Mouse (Mus musculus) stomach, embryonic 15.5 days (tissue): ENCODE results near the gene Mgll. TPM values are rescaled to one million over a fixed set of nuclear protein-coding genes. Genes with fewer than 3 reads are reported as not detected.

Source experiments
- ATAC-seq: fragments of 200-750 bp; cut with Nextera tagmentation; 2 replicates; pipeline ENCODE4 v1.8.0; 2017; ENCODE audit warnings: low read depth, moderate number of reproducible peaks, moderate TSS enrichment; ENCODE audit not compliant: insufficient read depth, low FRiP score
- H3K27ac ChIP-seq: fragments of 300-500 bp; sonication (generic); 2 replicates; pipeline ENCODE4 v1.5.1; 2015; ENCODE audit warnings: mild to moderate bottlenecking, inconsistent platforms
- H3K27me3 ChIP-seq: fragments of 300-500 bp; sonication (generic); replicated peaks from 2 replicates; pipeline ENCODE4 v1.6.1; 2015; ENCODE audit warnings: inconsistent platforms
- H3K36me3 ChIP-seq: fragments of 300-500 bp; sonication (generic); 2 replicates; pipeline ENCODE4 v1.6.1; 2015; ENCODE audit warnings: inconsistent platforms
- H3K4me1 ChIP-seq: fragments of 300-500 bp; sonication (generic); 2 replicates; pipeline ENCODE4 v1.6.1; 2015; ENCODE audit warnings: inconsistent platforms
- H3K4me2 ChIP-seq: fragments of 300-500 bp; sonication (generic); 2 replicates; pipeline ENCODE4 v1.6.1; 2015; ENCODE audit warnings: mild to moderate bottlenecking, inconsistent platforms
- H3K4me3 ChIP-seq: fragments of 300-500 bp; sonication (generic); replicated peaks from 2 replicates; pipeline ENCODE4 v1.5.1; 2015; ENCODE audit warnings: inconsistent platforms
- H3K9ac ChIP-seq: fragments of 300-500 bp; sonication (generic); 2 replicates; pipeline ENCODE4 v1.6.1; 2015; ENCODE audit warnings: inconsistent platforms
- H3K9me3 ChIP-seq: fragments of 300-500 bp; sonication (generic); 2 replicates; pipeline ENCODE4 v1.6.1; 2016; ENCODE audit warnings: inconsistent platforms
- WGBS: fragments of 180-500 bp; shearing (Covaris S2); methylation state at CpG from one replicate; pipeline ENCODE4 v1.1.7; 2015; 5-methylcytosine and 5-hydroxymethylcytosine counted together
- polyA plus RNA-seq: library from polyadenylated mRNA; unstranded; fragments of >200 nt; fragmentation: Nextera tagmentation; extraction: Ambion mirVana; gene quantifications from 2 replicates; pipeline ENCODE4 v1.2.1, GENCODE M21; 2015

The Mgll gene
- polyA plus RNA-seq, 1 experiment from 2014 or later = 109 TPM

GRCm38 (mm10) chr6:88813832-88814231, 89.6 kb downstream of the Mgll start:
- Histone ChIP-seq H3K9ac (no peak overlapping the region), H3K9me3 (no peaks in the 10 kb centered on the region), H3K4me3 (no peak overlapping the region), H3K4me1 (peaks cover 16% of the 10 kb centered on the region; the same call in 1 of the 2 replicates), H3K36me3 (0 out of 2 replicates have a peak, but pooled peaks cover 2% of the 10 kb centered on the region), H3K27me3 (no peaks in the 10 kb centered on the region), H3K4me2 (no peak overlapping the region), H3K27ac (no peak overlapping the region)
- no peak for ATAC-seq
- 68% methylated on average over 10 of the region's 10 CpGs for WGBS

DNA sequence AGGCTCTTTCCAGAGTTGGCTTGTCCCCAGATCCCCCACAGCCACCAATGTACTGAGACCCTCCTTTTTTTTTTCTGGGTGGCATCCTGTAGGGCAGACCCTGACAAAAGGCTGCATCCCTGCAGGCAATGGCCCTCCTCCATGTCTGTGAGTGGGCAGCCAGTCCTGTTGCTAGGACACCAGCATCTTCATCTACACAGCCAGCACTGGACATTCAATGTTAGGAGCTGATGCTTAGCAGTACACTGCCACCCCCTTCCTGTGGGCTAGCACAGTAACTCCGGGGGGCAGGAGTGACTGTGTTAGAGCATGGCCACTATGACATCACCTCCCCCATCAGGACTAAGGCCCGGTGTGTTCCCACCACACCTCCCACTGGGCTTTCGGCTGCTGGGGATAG, 90.8 kb downstream of the Mgll start:
- Histone ChIP-seq H3K9ac (no peak overlapping the region), H3K27ac (no peak overlapping the region), H3K4me1 (peaks cover 11% of the 10 kb centered on the region; the same call in 1 of the 2 replicates), H3K4me3 (no peak overlapping the region), H3K9me3 (no peaks in the 10 kb centered on the region), H3K27me3 (no peaks in the 10 kb centered on the region), H3K4me2 (no peak overlapping the region), H3K36me3 (0 out of 2 replicates have a peak, but pooled peaks cover 2% of the 10 kb centered on the region)
- no peak for ATAC-seq
- 89% methylated on average over 3 of the region's 3 CpGs for WGBS

DNA sequence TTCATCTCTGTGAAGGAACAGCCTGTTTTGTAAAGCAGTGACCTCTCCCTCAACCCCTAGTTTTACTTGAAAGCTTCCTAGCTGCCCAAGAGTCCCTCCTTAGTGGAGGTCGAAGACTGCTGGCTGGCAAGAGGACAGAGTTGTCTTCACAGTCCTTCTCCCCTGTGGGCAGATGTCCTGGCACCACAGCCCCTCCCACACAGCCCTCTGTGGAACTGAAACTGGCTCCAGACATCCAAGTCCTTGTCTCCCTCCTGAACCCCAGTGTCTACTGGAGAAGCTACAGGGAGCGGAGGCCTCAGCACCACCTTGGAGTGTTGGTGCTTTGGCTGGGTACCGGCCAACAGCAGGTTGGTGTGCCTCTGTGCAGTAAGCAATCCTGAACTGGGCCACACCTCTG, 91.3 kb downstream of the Mgll start:
- Histone ChIP-seq H3K4me1 (peaks cover 7% of the 10 kb centered on the region; the same call in 1 of the 2 replicates), H3K9ac (no peak overlapping the region), H3K9me3 (no peaks in the 10 kb centered on the region), H3K27ac (no peak overlapping the region), H3K4me3 (no peak overlapping the region), H3K4me2 (no peak overlapping the region), H3K27me3 (no peaks in the 10 kb centered on the region), H3K36me3 (0 out of 2 replicates have a peak, but pooled peaks cover 2% of the 10 kb centered on the region)
- ATAC-seq = no peak; the same call in 1 of the 2 replicates
- 85% methylated on average over 3 of the region's 3 CpGs for WGBS

DNA sequence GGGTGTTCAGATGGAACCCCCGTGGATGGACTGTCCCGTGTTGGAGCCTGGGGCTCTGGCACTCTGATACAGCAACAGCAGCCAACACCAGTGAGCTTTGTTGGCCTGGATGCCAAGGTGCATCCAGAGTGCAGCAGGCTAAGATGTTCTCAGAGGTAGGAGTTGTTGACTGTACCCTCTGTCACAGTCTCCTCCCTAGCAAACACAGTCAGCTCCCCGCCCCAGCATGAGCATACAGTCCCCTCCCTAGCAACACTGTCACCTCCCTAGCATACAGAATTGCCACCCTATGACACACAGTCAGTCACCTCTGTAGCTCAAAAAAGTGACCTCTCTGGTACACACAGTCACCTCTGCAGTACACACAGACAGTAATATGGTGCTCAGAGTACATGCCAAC, 92.7 kb downstream of the Mgll start:
- 81% methylated on average over 3 of the region's 3 CpGs for WGBS
- Histone ChIP-seq H3K4me3 (no peak overlapping the region), H3K9me3 (no peaks in the 10 kb centered on the region), H3K27me3 (no peaks in the 10 kb centered on the region), H3K4me1 (peaks cover 3% of the 10 kb centered on the region), H3K36me3 (0 out of 2 replicates have a peak, but pooled peaks cover 2% of the 10 kb centered on the region), H3K27ac (no peak overlapping the region), H3K9ac (no peak overlapping the region), H3K4me2 (no peak overlapping the region)
- no peak for ATAC-seq

DNA sequence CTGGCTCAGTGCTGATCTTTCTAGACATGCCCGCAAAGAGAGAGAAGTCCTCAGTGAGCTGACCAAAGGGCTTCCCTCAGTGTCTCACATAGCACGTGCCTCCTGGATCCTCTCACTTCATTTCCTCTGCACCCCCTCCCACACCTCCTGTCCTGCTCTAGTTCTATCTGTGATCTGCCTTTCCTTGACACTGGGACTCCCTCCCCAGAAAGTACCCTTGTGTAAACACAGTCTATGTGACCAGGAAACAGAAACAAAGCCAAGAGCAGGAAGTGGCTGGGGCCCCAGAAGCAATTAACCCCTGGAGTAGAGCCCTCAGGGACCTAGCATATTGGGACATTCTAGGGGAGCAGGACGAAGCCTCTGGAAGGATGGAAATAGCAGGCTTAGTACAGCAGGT, 96.6 kb downstream of the Mgll start:
- Histone ChIP-seq H3K27ac (no peak overlapping the region), H3K4me3 (no peak overlapping the region), H3K4me2 (no peak overlapping the region), H3K9me3 (no peaks in the 10 kb centered on the region), H3K9ac (no peak overlapping the region), H3K36me3 (0 out of 2 replicates have a peak, but pooled peaks cover 2% of the 10 kb centered on the region), H3K4me1 (no peaks in the 10 kb centered on the region; the same call in 1 of the 2 replicates), H3K27me3 (no peaks in the 10 kb centered on the region)
- 32% methylated on average over 3 of the region's 3 CpGs for WGBS
- ATAC-seq = peak; percentile 24; the same call in 1 of the 2 replicates

GRCm38 (mm10) chr6:88821294-88821693, 97.1 kb downstream of the Mgll start:
- H3K9me3 ChIP-seq = no peaks in the 10 kb centered on the region
- peaks cover 3% of the 10 kb centered on the region; the same call in 1 of the 2 replicates for H3K4me1 ChIP-seq
- no peak for ATAC-seq
- H3K27ac ChIP-seq = no peak overlapping the region
- no peak overlapping the region for H3K4me3 ChIP-seq
- no peak overlapping the region for H3K4me2 ChIP-seq
- H3K36me3 ChIP-seq = 0 out of 2 replicates have a peak, but pooled peaks cover 2% of the 10 kb centered on the region
- no peaks in the 10 kb centered on the region for H3K27me3 ChIP-seq
- 91% methylated on average over 6 of the region's 6 CpGs for WGBS
- H3K9ac ChIP-seq = no peak overlapping the region

DNA sequence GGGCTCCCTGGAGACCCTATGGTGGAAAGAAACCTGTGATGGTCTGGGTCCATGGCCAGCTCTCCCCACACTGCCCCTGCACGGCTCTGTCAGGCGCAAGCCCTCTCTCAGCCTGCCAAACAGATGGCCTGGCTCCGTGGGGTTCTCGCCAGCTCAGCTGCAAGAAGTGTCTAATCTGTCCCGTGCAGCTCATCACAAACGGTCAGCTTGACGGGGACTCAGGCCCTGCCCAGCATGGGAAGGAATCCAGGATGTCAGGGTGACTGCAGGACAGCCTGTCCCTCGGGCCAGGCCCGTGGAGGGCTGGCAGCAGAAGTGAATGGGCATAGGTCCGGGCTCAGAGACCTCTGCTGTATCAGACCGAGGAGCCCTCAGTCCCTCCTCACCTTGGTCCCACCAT, 97.7 kb downstream of the Mgll start:
- Histone ChIP-seq H3K9me3 (no peaks in the 10 kb centered on the region), H3K27ac (no peak overlapping the region), H3K4me1 (peaks cover 3% of the 10 kb centered on the region; the same call in 1 of the 2 replicates), H3K36me3 (0 out of 2 replicates have a peak, but pooled peaks cover 2% of the 10 kb centered on the region), H3K9ac (no peak overlapping the region), H3K4me3 (no peak overlapping the region), H3K27me3 (no peaks in the 10 kb centered on the region), H3K4me2 (no peak overlapping the region)
- 73% methylated on average over 11 of the region's 11 CpGs for WGBS
- ATAC-seq = no peak

DNA sequence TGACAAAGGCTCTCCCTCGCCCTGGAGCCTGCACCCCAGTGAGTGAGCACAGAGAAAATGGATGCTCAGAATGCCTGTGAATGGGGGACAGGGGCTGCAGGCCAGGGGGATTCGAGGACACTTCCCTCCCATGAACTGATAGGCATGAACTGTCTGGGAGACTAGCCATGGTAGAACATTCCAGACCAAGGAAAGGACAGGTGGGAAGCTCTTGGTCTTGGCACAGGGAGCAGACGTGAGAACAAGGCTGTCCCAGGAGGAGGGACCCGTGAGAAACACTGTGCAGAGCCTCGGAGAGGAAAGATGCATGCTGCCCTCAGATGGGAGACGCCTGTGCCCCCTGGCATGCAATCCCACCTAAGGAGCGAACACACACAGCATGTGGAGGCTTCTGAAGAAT, 100.0 kb downstream of the Mgll start:
- no peak for ATAC-seq
- no peaks in the 10 kb centered on the region for H3K27me3 ChIP-seq
- H3K36me3 ChIP-seq = no peaks in the 10 kb centered on the region
- no peak overlapping the region for H3K9ac ChIP-seq
- peaks cover 3% of the 10 kb centered on the region; the same call in 1 of the 2 replicates for H3K4me1 ChIP-seq
- H3K4me3 ChIP-seq = no peak overlapping the region
- no peak overlapping the region for H3K27ac ChIP-seq
- H3K4me2 ChIP-seq = no peak overlapping the region
- H3K9me3 ChIP-seq = no peaks in the 10 kb centered on the region
- 66% methylated on average over 7 of the region's 7 CpGs for WGBS

DNA sequence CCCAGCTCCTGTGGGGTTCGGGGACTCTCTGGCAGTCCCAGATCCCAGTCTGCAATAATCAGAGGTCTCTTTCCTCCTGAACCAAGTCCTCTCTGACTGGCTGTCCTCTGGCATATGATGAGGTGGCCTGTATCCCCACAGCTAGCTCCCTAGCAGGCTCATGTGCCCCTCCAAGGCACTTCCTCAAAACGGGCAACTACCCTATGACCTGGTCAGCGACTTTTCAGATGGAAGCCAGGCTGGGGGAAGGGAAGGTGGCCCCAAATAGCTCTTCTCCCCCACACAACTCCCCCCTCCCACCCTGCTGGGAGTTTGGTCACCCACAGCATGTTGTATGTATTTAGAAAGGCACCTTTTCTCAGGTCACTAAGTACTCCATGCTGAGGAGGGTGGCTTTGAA, 101.9 kb downstream of the Mgll start:
- H3K9ac ChIP-seq = no peak overlapping the region
- no peaks in the 10 kb centered on the region for H3K27me3 ChIP-seq
- no peak overlapping the region for H3K27ac ChIP-seq
- no peaks in the 10 kb centered on the region for H3K36me3 ChIP-seq
- H3K4me2 ChIP-seq = no peak overlapping the region
- ATAC-seq = no peak
- no peaks in the 10 kb centered on the region for H3K9me3 ChIP-seq
- H3K4me1 ChIP-seq = 0 out of 2 replicates have a peak, but pooled peaks cover 3% of the 10 kb centered on the region
- 46% methylated on average over 3 of the region's 3 CpGs for WGBS
- no peak overlapping the region for H3K4me3 ChIP-seq

- no peaks in the 10 kb centered on the region for H3K36me3 ChIP-seq
- H3K9ac ChIP-seq = no peak overlapping the region
- WGBS = 32% methylated on average over 6 of the region's 6 CpGs
- no peak overlapping the region for H3K4me3 ChIP-seq
- ATAC-seq = peak; percentile 51; the same call in 1 of the 2 replicates
- no peak overlapping the region for H3K27ac ChIP-seq
- H3K9me3 ChIP-seq = no peaks in the 10 kb centered on the region
- H3K4me1 ChIP-seq = 0 out of 2 replicates have a peak, but pooled peaks cover 5% of the 10 kb centered on the region
- no peaks in the 10 kb centered on the region for H3K27me3 ChIP-seq
- no peak overlapping the region for H3K4me2 ChIP-seq
Observed at GRCm38 (mm10) chr6:88826545-88826944, 102.3 kb downstream of the Mgll start.

GRCm38 (mm10) chr6:88826965-88827364, 102.8 kb downstream of the Mgll start:
- Histone ChIP-seq H3K4me3 (no peak overlapping the region), H3K36me3 (no peaks in the 10 kb centered on the region), H3K9ac (no peak overlapping the region), H3K27me3 (no peaks in the 10 kb centered on the region), H3K27ac (no peak overlapping the region), H3K4me2 (no peak overlapping the region), H3K4me1 (0 out of 2 replicates have a peak, but pooled peaks cover 5% of the 10 kb centered on the region), H3K9me3 (no peaks in the 10 kb centered on the region)
- no peak for ATAC-seq
- WGBS = 63% methylated on average over 3 of the region's 3 CpGs

DNA sequence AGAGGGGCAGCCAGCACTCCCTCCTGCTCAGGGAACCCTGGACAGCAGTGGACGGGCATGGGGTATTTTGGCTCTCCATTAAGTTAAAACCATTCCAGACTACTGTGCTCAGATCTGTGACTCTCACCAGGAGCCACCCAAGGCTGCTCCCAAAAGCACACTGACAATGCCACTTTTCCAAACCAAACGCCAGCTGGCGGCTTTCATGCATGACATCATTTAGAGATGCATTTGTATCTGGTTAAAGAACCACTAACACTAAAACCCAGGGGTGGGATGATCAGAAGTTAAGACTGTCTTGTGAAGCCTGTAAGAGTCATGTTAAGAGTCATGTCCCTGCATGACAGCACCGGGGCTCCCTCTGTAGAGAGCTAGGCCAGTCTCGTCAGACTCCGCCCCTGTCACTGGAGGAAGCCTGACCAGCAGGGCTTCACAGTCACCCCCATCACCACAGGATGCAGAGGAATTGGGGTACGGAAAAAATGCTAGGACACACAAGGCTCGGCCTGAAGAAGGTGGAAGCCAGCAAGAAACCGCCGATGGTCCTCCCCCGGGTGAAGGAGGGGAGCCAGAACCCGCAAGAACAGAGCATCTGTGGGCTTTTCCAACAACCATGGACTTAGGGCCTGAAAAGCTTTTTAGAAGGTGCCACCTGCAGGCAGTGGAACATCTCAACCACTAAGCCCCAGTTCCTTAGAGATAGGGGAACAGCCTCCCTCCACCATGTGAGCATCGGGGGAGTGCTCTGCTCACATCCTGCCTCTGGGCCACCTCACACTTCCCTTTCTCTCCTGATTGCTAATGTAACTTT, 103.4 kb downstream of the Mgll start:
- Histone ChIP-seq H3K27ac (no peak overlapping the region), H3K9me3 (no peaks in the 10 kb centered on the region), H3K9ac (no peak overlapping the region), H3K27me3 (no peaks in the 10 kb centered on the region), H3K4me1 (0 out of 2 replicates have a peak, but pooled peaks cover 5% of the 10 kb centered on the region), H3K4me2 (no peak overlapping the region), H3K4me3 (no peak overlapping the region), H3K36me3 (no peaks in the 10 kb centered on the region)
- WGBS = 55% methylated on average over 13 of the region's 13 CpGs
- no peak for ATAC-seq
